Mouse (Mus musculus): ENCODE measurements at regions not wholly inside any gene's neighbourhood (a gene's known extent, or its start where the extent isn't known, plus 50 kb on each side); places are given as distances from the start of the nearest gene placed in this dataset.

DNA sequence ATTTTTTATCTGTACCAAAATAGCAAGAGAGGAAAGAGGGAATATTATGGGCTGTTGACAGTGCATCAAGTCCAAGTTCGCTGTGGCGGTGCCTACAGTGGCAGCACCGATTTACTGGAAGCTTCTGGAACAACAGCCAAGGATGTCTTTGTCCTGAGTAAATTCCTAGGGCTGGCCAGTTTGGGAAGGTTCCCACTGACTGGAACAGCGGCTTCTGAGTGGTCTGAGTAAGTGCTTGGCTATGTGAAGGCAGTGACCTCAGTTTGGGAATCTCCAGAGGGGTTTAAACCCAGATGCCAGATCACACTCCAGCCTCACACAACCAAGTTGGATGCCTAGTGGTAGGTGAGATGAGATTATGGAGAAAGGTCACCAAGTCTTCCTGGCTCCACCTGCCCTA lies 84.4 kb upstream of the Slc7a14 start:
- no peak for DNase-seq (ENCODE audit: low read depth, low spot score)

DNA sequence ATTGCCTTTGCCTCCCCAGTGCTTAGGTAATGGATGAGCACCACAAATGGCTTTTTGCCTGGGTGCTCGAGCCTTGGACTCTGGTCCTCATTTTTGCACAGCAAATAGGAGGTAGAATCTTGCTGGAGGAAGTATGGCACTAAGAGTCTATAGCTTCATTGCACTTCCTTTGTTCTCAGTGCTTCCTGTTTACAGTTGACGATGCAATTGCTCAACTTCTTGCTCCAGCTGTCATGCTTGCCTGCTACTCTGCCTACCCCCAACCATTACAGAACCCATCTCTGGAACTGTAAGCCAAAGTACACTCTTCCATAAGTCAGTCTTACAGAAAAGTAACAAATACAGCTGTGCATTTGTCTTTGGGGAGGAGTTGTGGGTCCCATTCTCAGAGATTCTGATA lies 79.8 kb upstream of the Slc7a14 start:
- DNase-seq (ENCODE audit: low read depth, low spot score) = no peak

DNA sequence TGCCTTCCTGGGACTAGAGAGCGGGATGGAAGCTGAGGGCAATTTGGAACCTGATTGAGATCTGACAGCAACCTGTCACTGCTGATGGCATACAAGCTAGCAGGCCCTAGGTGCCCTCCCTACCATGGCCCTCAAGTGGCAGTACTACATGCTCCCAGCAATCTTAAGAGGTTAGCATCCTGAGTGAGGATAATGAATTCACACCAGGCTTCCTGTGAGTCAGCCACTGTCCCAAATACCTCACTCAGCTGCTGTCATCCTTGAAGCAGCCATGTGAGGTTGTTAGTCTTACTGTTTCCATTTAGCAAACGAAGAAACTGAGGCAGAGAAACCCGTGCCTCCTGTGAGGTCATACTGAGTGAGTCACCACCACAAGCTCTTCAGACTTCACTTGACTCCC lies 65.5 kb upstream of the Slc7a14 start:
- DNase-seq (ENCODE audit: low read depth, low spot score) = no peak

DNA sequence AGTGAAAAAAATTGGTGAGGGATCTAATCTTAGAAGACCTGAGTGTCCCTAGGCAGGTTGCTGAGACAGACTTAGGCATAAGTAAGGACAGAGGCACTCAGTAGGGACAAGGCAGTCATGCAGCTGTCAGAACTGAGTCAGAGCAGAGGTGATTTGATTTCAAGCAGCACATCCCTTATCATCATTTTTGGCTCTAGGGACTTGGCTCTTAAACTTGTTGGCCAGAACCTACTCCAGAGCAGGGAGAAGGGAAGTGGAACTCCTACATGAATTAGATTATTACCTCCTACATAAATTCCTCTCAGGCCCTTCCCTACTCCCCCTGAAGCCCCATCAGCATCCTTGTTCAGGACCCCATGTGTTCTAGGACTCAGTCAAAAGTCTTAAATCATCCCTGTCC lies 63.9 kb upstream of the Slc7a14 start:
- no peak for DNase-seq (ENCODE audit: low read depth, low spot score)

DNA sequence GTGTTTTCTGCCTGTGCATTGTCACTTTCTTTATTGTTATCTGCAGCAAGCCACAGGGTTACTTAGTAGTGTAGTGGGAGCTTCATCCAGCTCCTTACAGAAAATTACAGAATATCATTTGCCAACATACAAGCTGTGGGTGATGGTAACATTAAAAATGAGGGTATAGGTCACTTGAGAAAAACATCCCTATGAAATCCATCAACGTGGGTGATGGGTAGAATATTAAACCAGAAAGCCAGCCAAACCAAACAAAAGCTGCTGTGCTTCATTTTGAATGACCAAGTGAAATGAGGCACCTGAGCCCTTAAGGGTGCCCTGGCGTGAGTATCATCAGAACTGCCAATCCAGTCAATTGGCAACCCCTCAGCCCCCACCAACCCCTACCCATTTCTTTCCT lies 58.1 kb upstream of the Slc7a14 start:
- DNase-seq (ENCODE audit: low read depth, low spot score) = no peak

Data from mesoderm, embryonic 11.5 days (tissue).